Mouse (Mus musculus): ENCODE results near the gene Gpr4. TPM values are rescaled to one million over a fixed set of nuclear protein-coding genes. Genes with fewer than 3 reads are reported as not detected.
A peak's percentile ranks its signal among the peaks of the same experiment; 100 is the strongest.

The Gpr4 gene
- polyA plus RNA-seq, 1 experiment from 2014 or later, result 2.3 TPM

- Histone ChIP-seq H3K9ac (no peak overlapping the region), H3K4me1 (no peaks in the 10 kb centered on the region), H3K9me3 (no peaks in the 10 kb centered on the region), H3K4me2 (replicated peaks) (no peak overlapping the region), H3K27me3 (replicated peaks) (no peaks in the 10 kb centered on the region), H3K4me3 (no peak overlapping the region), H3K27ac (no peak overlapping the region), H3K36me3 (peaks cover 27% of the 10 kb centered on the region)
- ATAC-seq (ENCODE audit: low FRiP score, low read depth), result no peak
- WGBS, result 86% methylated on average over 4 of the region's 4 CpGs
These were observed 39.7 kb downstream of the Gpr4 start for GRCm38 (mm10) chr7:19252078-19252477.

- H3K4me1 ChIP-seq, result no peaks in the 10 kb centered on the region
- no peak overlapping the region for H3K27ac ChIP-seq
- 68% methylated on average over 5 of the region's 5 CpGs for WGBS
- H3K9ac ChIP-seq, result no peak overlapping the region
- no peaks in the 10 kb centered on the region for H3K9me3 ChIP-seq
- H3K4me2 ChIP-seq (replicated peaks), result no peak overlapping the region
- no peak overlapping the region for H3K4me3 ChIP-seq
- no peak for ATAC-seq (ENCODE audit: low FRiP score, low read depth)
- no peaks in the 10 kb centered on the region for H3K27me3 ChIP-seq (replicated peaks)
- H3K36me3 ChIP-seq, result peaks cover 35% of the 10 kb centered on the region
These were observed 41.1 kb downstream of the Gpr4 start for GRCm38 (mm10) chr7:19253437-19253836.

GRCm38 (mm10) chr7:19255395-19255794, 43.1 kb downstream of the Gpr4 start:
- no peak overlapping the region for H3K9ac ChIP-seq
- no peak overlapping the region for H3K4me3 ChIP-seq
- H3K36me3 ChIP-seq, result peaks cover 52% of the 10 kb centered on the region
- H3K27me3 ChIP-seq (replicated peaks), result no peaks in the 10 kb centered on the region
- H3K4me2 ChIP-seq (replicated peaks), result no peak overlapping the region
- 88% methylated on average over 17 of the region's 17 CpGs for WGBS
- ATAC-seq (ENCODE audit: low FRiP score, low read depth), result no peak
- H3K27ac ChIP-seq, result no peak overlapping the region
- no peaks in the 10 kb centered on the region for H3K4me1 ChIP-seq
- no peaks in the 10 kb centered on the region for H3K9me3 ChIP-seq

GRCm38 (mm10) chr7:19256567-19256966, 44.2 kb downstream of the Gpr4 start:
- no peaks in the 10 kb centered on the region for H3K9me3 ChIP-seq
- no peaks in the 10 kb centered on the region for H3K27me3 ChIP-seq (replicated peaks)
- peaks cover 64% of the 10 kb centered on the region for H3K36me3 ChIP-seq
- no peak for ATAC-seq (ENCODE audit: low FRiP score, low read depth)
- 86% methylated on average over 7 of the region's 7 CpGs for WGBS
- no peak overlapping the region for H3K4me2 ChIP-seq (replicated peaks)
- H3K27ac ChIP-seq, result no peak overlapping the region
- no peaks in the 10 kb centered on the region for H3K4me1 ChIP-seq
- no peak overlapping the region for H3K9ac ChIP-seq
- no peak overlapping the region for H3K4me3 ChIP-seq

- Histone ChIP-seq H3K27me3 (replicated peaks) (no peaks in the 10 kb centered on the region), H3K9ac (no peak overlapping the region), H3K36me3 (peaks cover 70% of the 10 kb centered on the region), H3K9me3 (no peaks in the 10 kb centered on the region), H3K27ac (no peak overlapping the region), H3K4me1 (no peaks in the 10 kb centered on the region), H3K4me2 (replicated peaks) (no peak overlapping the region), H3K4me3 (no peak overlapping the region)
- ATAC-seq (ENCODE audit: low FRiP score, low read depth), result peak; percentile 82
- 36% methylated on average over 11 of the region's 11 CpGs for WGBS
These were observed 45.2 kb downstream of the Gpr4 start for GRCm38 (mm10) chr7:19257390-19258022.

GRCm38 (mm10) chr7:19258336-19258735, 46.0 kb downstream of the Gpr4 start:
- H3K4me2 ChIP-seq (replicated peaks), result no peak overlapping the region
- peaks cover 77% of the 10 kb centered on the region for H3K36me3 ChIP-seq
- no peaks in the 10 kb centered on the region for H3K4me1 ChIP-seq
- H3K4me3 ChIP-seq, result no peak overlapping the region
- no peak overlapping the region for H3K9ac ChIP-seq
- no peak for ATAC-seq (ENCODE audit: low FRiP score, low read depth)
- no peaks in the 10 kb centered on the region for H3K27me3 ChIP-seq (replicated peaks)
- no peaks in the 10 kb centered on the region for H3K9me3 ChIP-seq
- 79% methylated on average over 3 of the region's 3 CpGs for WGBS
- no peak overlapping the region for H3K27ac ChIP-seq

GRCm38 (mm10) chr7:19265147-19265546, 52.8 kb downstream of the Gpr4 start:
- Histone ChIP-seq H3K4me2 (replicated peaks) (no peak overlapping the region), H3K4me1 (peaks cover 13% of the 10 kb centered on the region), H3K27ac (no peak overlapping the region), H3K36me3 (peaks cover 50% of the 10 kb centered on the region), H3K9me3 (no peaks in the 10 kb centered on the region), H3K9ac (no peak overlapping the region), H3K27me3 (replicated peaks) (no peaks in the 10 kb centered on the region), H3K4me3 (no peak overlapping the region)
- 76% methylated on average over 7 of the region's 7 CpGs for WGBS
- no peak for ATAC-seq (ENCODE audit: low FRiP score, low read depth)

- WGBS, result 87% methylated on average over 10 of the region's 10 CpGs
- no peak for ATAC-seq (ENCODE audit: low FRiP score, low read depth)
- H3K36me3 ChIP-seq, result peaks cover 39% of the 10 kb centered on the region
- H3K27me3 ChIP-seq (replicated peaks), result no peaks in the 10 kb centered on the region
- peaks cover 23% of the 10 kb centered on the region for H3K4me1 ChIP-seq
- H3K27ac ChIP-seq, result no peak overlapping the region
- H3K4me3 ChIP-seq, result no peak overlapping the region
- H3K9ac ChIP-seq, result no peak overlapping the region
- no peaks in the 10 kb centered on the region for H3K9me3 ChIP-seq
- no peak overlapping the region for H3K4me2 ChIP-seq (replicated peaks)
These were observed 53.8 kb downstream of the Gpr4 start for GRCm38 (mm10) chr7:19265928-19266822.

- Histone ChIP-seq H3K27me3 (replicated peaks) (no peaks in the 10 kb centered on the region), H3K36me3 (peaks cover 31% of the 10 kb centered on the region), H3K4me1 (peaks cover 24% of the 10 kb centered on the region), H3K4me2 (replicated peaks) (no peak overlapping the region), H3K9ac (no peak overlapping the region), H3K27ac (no peak overlapping the region), H3K9me3 (no peaks in the 10 kb centered on the region), H3K4me3 (no peak overlapping the region)
- WGBS, result 77% methylated on average over 10 of the region's 10 CpGs
- ATAC-seq (ENCODE audit: low FRiP score, low read depth), result no peak
These were observed 54.7 kb downstream of the Gpr4 start for GRCm38 (mm10) chr7:19267051-19267450.

- H3K36me3 ChIP-seq, result peaks cover 14% of the 10 kb centered on the region
- H3K4me3 ChIP-seq, result peak overlapping the region; percentile 97
- H3K4me1 ChIP-seq, result peaks cover 24% of the 10 kb centered on the region
- WGBS, result 48% methylated on average over 10 of the region's 10 CpGs
- H3K9me3 ChIP-seq, result no peaks in the 10 kb centered on the region
- H3K27ac ChIP-seq, result no peak overlapping the region
- H3K27me3 ChIP-seq (replicated peaks), result no peaks in the 10 kb centered on the region
- ATAC-seq (ENCODE audit: low FRiP score, low read depth), result no peak
- H3K9ac ChIP-seq, result peak overlapping the region; percentile 60
- H3K4me2 ChIP-seq (replicated peaks), result peak overlapping the region; percentile 96
These were observed 56.8 kb downstream of the Gpr4 start for GRCm38 (mm10) chr7:19268993-19269681.

- H3K27me3 ChIP-seq (replicated peaks), result no peaks in the 10 kb centered on the region
- H3K4me3 ChIP-seq, result peak overlapping the region; percentile 97
- peak overlapping the region; percentile 96 for H3K4me2 ChIP-seq (replicated peaks)
- H3K36me3 ChIP-seq, result peaks cover 7% of the 10 kb centered on the region; the same call in 1 of the 2 replicates
- under 1% methylated on average over 19 of the region's 19 CpGs for WGBS
- ATAC-seq (ENCODE audit: low FRiP score, low read depth), result no peak
- H3K4me1 ChIP-seq, result peaks cover 24% of the 10 kb centered on the region
- no peaks in the 10 kb centered on the region for H3K9me3 ChIP-seq
- no peak overlapping the region for H3K27ac ChIP-seq
- peak overlapping the region; percentile 60 for H3K9ac ChIP-seq
These were observed 57.5 kb downstream of the Gpr4 start for GRCm38 (mm10) chr7:19269721-19270441.

Measured in neural tube, embryonic 12.5 days (tissue).